Mouse (Mus musculus): ENCODE data around the gene Camkmt. TPM values are rescaled to one million over a fixed set of nuclear protein-coding genes. Genes with fewer than 3 reads are reported as not detected.

Camkmt gene
- total RNA-seq, 1 experiment = 7.1 TPM

- Histone ChIP-seq H3K9ac (ENCODE audit: insufficient read depth, low read depth, low read length, poor library complexity, severe bottlenecking) (no peak overlapping the region), H3K4me1 (ENCODE audit: control insufficient read depth in 2 of 2, insufficient read depth in 2 of 2, low read length in 2 of 2, poor library complexity in 1 of 2) (no peaks in the 10 kb centered on the region), H3K36me3 (ENCODE audit: control insufficient read depth, insufficient read depth, low read length, poor library complexity, severe bottlenecking) (no peaks in the 10 kb centered on the region), H3K4me3 (ENCODE audit: insufficient read depth in 1 of 2, low read depth in 1 of 2, low read length in 2 of 2, poor library complexity in 1 of 2, severe bottlenecking in 1 of 2) (no peak overlapping the region), H3K9me3 (ENCODE audit: control insufficient read depth, insufficient read depth, low read depth, low read length) (no peaks in the 10 kb centered on the region), H3K27ac (ENCODE audit: insufficient read depth, low read depth, low read length, poor library complexity, severe bottlenecking) (no peak overlapping the region)
- TF ChIP-seq ZC3H11A (IDR thresholded peaks at IDR 0.05; ENCODE audit: borderline replicate concordance, low read depth, low read length) (no peak), HCFC1 (IDR thresholded peaks at IDR 0.05; ENCODE audit: borderline replicate concordance, insufficient read depth, low read length) (no peak), CHD2 (IDR thresholded peaks at IDR 0.05; ENCODE audit: low read depth, low read length) (no peak), ZNF384 (IDR thresholded peaks at IDR 0.05; ENCODE audit: low read depth, low read length) (no peak), MAFK (IDR thresholded peaks at IDR 0.05; ENCODE audit: insufficient read depth, low read depth, low read length) (no peak)
- in situ Hi-C loops (cut with MboI; ENCODE audit: low sequenced_read_pairs in 2 of 2, unreplicated experiment in 2 of 2) = no loop called here
- DNase-seq (ENCODE audit: low read depth, low spot score) = no peak
These were observed 310.4 kb downstream of the Camkmt start for GRCm38 (mm10) chr17:85400751-85401150.

GRCm38 (mm10) chr17:85405161-85405560 is 314.8 kb downstream of the Camkmt start:
- in situ Hi-C loops (cut with MboI; ENCODE audit: low sequenced_read_pairs in 2 of 2, unreplicated experiment in 2 of 2) = no loop called here
- Histone ChIP-seq H3K4me1 (ENCODE audit: control insufficient read depth in 2 of 2, insufficient read depth in 2 of 2, low read length in 2 of 2, poor library complexity in 1 of 2) (no peaks in the 10 kb centered on the region), H3K9ac (ENCODE audit: insufficient read depth, low read depth, low read length, poor library complexity, severe bottlenecking) (no peak overlapping the region), H3K4me3 (ENCODE audit: insufficient read depth in 1 of 2, low read depth in 1 of 2, low read length in 2 of 2, poor library complexity in 1 of 2, severe bottlenecking in 1 of 2) (no peak overlapping the region), H3K9me3 (ENCODE audit: control insufficient read depth, insufficient read depth, low read depth, low read length) (no peaks in the 10 kb centered on the region), H3K36me3 (ENCODE audit: control insufficient read depth, insufficient read depth, low read length, poor library complexity, severe bottlenecking) (no peaks in the 10 kb centered on the region), H3K27ac (ENCODE audit: insufficient read depth, low read depth, low read length, poor library complexity, severe bottlenecking) (no peak overlapping the region)
- no peak for DNase-seq (ENCODE audit: low read depth, low spot score)
- TF ChIP-seq ZNF384 (IDR thresholded peaks at IDR 0.05; ENCODE audit: low read depth, low read length) (no peak), CHD2 (IDR thresholded peaks at IDR 0.05; ENCODE audit: low read depth, low read length) (no peak), ZC3H11A (IDR thresholded peaks at IDR 0.05; ENCODE audit: borderline replicate concordance, low read depth, low read length) (no peak), HCFC1 (IDR thresholded peaks at IDR 0.05; ENCODE audit: borderline replicate concordance, insufficient read depth, low read length) (no peak), MAFK (IDR thresholded peaks at IDR 0.05; ENCODE audit: insufficient read depth, low read depth, low read length) (no peak)

GRCm38 (mm10) chr17:85406195-85406594 is 315.8 kb downstream of the Camkmt start:
- Histone ChIP-seq H3K27ac (ENCODE audit: insufficient read depth, low read depth, low read length, poor library complexity, severe bottlenecking) (no peak overlapping the region), H3K36me3 (ENCODE audit: control insufficient read depth, insufficient read depth, low read length, poor library complexity, severe bottlenecking) (no peaks in the 10 kb centered on the region), H3K9me3 (ENCODE audit: control insufficient read depth, insufficient read depth, low read depth, low read length) (no peaks in the 10 kb centered on the region), H3K9ac (ENCODE audit: insufficient read depth, low read depth, low read length, poor library complexity, severe bottlenecking) (no peak overlapping the region), H3K4me3 (ENCODE audit: insufficient read depth in 1 of 2, low read depth in 1 of 2, low read length in 2 of 2, poor library complexity in 1 of 2, severe bottlenecking in 1 of 2) (no peak overlapping the region), H3K4me1 (ENCODE audit: control insufficient read depth in 2 of 2, insufficient read depth in 2 of 2, low read length in 2 of 2, poor library complexity in 1 of 2) (no peaks in the 10 kb centered on the region)
- no peak for DNase-seq (ENCODE audit: low read depth, low spot score)
- in situ Hi-C loops (cut with MboI; ENCODE audit: low sequenced_read_pairs in 2 of 2, unreplicated experiment in 2 of 2) = no loop called here
- no peak for TF ChIP-seq ZC3H11A (IDR thresholded peaks at IDR 0.05; ENCODE audit: borderline replicate concordance, low read depth, low read length)
- no peak for TF ChIP-seq HCFC1 (IDR thresholded peaks at IDR 0.05; ENCODE audit: borderline replicate concordance, insufficient read depth, low read length)
- no peak for TF ChIP-seq ZNF384 (IDR thresholded peaks at IDR 0.05; ENCODE audit: low read depth, low read length)
- TF ChIP-seq CHD2 (IDR thresholded peaks at IDR 0.05; ENCODE audit: low read depth, low read length) = no peak
- TF ChIP-seq MAFK (IDR thresholded peaks at IDR 0.05; ENCODE audit: insufficient read depth, low read depth, low read length) = no peak

- H3K9ac ChIP-seq (ENCODE audit: insufficient read depth, low read depth, low read length, poor library complexity, severe bottlenecking) = no peak overlapping the region
- no peak for DNase-seq (ENCODE audit: low read depth, low spot score)
- no peak overlapping the region for H3K4me3 ChIP-seq (ENCODE audit: insufficient read depth in 1 of 2, low read depth in 1 of 2, low read length in 2 of 2, poor library complexity in 1 of 2, severe bottlenecking in 1 of 2)
- TF ChIP-seq HCFC1 (IDR thresholded peaks at IDR 0.05; ENCODE audit: borderline replicate concordance, insufficient read depth, low read length) = no peak
- TF ChIP-seq MAFK (IDR thresholded peaks at IDR 0.05; ENCODE audit: insufficient read depth, low read depth, low read length) = no peak
- TF ChIP-seq ZNF384 (IDR thresholded peaks at IDR 0.05; ENCODE audit: low read depth, low read length) = no peak
- TF ChIP-seq ZC3H11A (IDR thresholded peaks at IDR 0.05; ENCODE audit: borderline replicate concordance, low read depth, low read length) = no peak
- TF ChIP-seq CHD2 (IDR thresholded peaks at IDR 0.05; ENCODE audit: low read depth, low read length) = no peak
- no peaks in the 10 kb centered on the region for H3K9me3 ChIP-seq (ENCODE audit: control insufficient read depth, insufficient read depth, low read depth, low read length)
- H3K27ac ChIP-seq (ENCODE audit: insufficient read depth, low read depth, low read length, poor library complexity, severe bottlenecking) = no peak overlapping the region
- in situ Hi-C loops (cut with MboI; ENCODE audit: low sequenced_read_pairs in 2 of 2, unreplicated experiment in 2 of 2) = no loop called here
- H3K4me1 ChIP-seq (ENCODE audit: control insufficient read depth in 2 of 2, insufficient read depth in 2 of 2, low read length in 2 of 2, poor library complexity in 1 of 2) = no peaks in the 10 kb centered on the region
- H3K36me3 ChIP-seq (ENCODE audit: control insufficient read depth, insufficient read depth, low read length, poor library complexity, severe bottlenecking) = no peaks in the 10 kb centered on the region
These were observed 338.5 kb downstream of the Camkmt start for GRCm38 (mm10) chr17:85428831-85429230.

GRCm38 (mm10) chr17:85432923-85433322 is 342.6 kb downstream of the Camkmt start:
- no peak for TF ChIP-seq ZC3H11A (IDR thresholded peaks at IDR 0.05; ENCODE audit: borderline replicate concordance, low read depth, low read length)
- TF ChIP-seq MAFK (IDR thresholded peaks at IDR 0.05; ENCODE audit: insufficient read depth, low read depth, low read length) = no peak
- no peak for TF ChIP-seq CHD2 (IDR thresholded peaks at IDR 0.05; ENCODE audit: low read depth, low read length)
- no peak for TF ChIP-seq ZNF384 (IDR thresholded peaks at IDR 0.05; ENCODE audit: low read depth, low read length)
- TF ChIP-seq HCFC1 (IDR thresholded peaks at IDR 0.05; ENCODE audit: borderline replicate concordance, insufficient read depth, low read length) = no peak
- Histone ChIP-seq H3K9ac (ENCODE audit: insufficient read depth, low read depth, low read length, poor library complexity, severe bottlenecking) (no peak overlapping the region), H3K9me3 (ENCODE audit: control insufficient read depth, insufficient read depth, low read depth, low read length) (no peaks in the 10 kb centered on the region), H3K4me3 (ENCODE audit: insufficient read depth in 1 of 2, low read depth in 1 of 2, low read length in 2 of 2, poor library complexity in 1 of 2, severe bottlenecking in 1 of 2) (no peak overlapping the region), H3K4me1 (ENCODE audit: control insufficient read depth in 2 of 2, insufficient read depth in 2 of 2, low read length in 2 of 2, poor library complexity in 1 of 2) (no peaks in the 10 kb centered on the region), H3K36me3 (ENCODE audit: control insufficient read depth, insufficient read depth, low read length, poor library complexity, severe bottlenecking) (no peaks in the 10 kb centered on the region), H3K27ac (ENCODE audit: insufficient read depth, low read depth, low read length, poor library complexity, severe bottlenecking) (no peak overlapping the region)
- in situ Hi-C loops (cut with MboI; ENCODE audit: low sequenced_read_pairs in 2 of 2, unreplicated experiment in 2 of 2) = no loop called here
- no peak for DNase-seq (ENCODE audit: low read depth, low spot score)

Measured in ES-E14 (cell line).